Mouse (Mus musculus) liver, adult 2 months (tissue): Measurements from ENCODE around the gene Psmb1. TPM values are rescaled to one million over a fixed set of nuclear protein-coding genes. Genes with fewer than 3 reads are reported as not detected.

ENCODE experiments used
- DNase-seq: peaks from one replicate; pipeline ENCODE4 v3.0.0-alpha.2; 2011; ENCODE audit warnings: low read depth, low spot score; ENCODE audit errors: extremely low read depth
- H3K27ac ChIP-seq: fragments of 200-500 bp; replicated peaks from 2 replicates; pipeline ENCODE4 v1.5.1; 2012; ENCODE audit warnings: low read depth, mild to moderate bottlenecking, control low read depth, inconsistent platforms, low read length; ENCODE audit not compliant: insufficient read depth
- H3K27me3 ChIP-seq: fragments of 200-500 bp; 2 replicates; pipeline ENCODE4 v1.6.1; 2012; ENCODE audit warnings: mild to moderate bottlenecking, moderate library complexity, low read length, inconsistent platforms; ENCODE audit not compliant: control insufficient read depth, insufficient read depth
- H3K36me3 ChIP-seq: fragments of 200-500 bp; 2 replicates; pipeline ENCODE4 v1.6.1; 2012; ENCODE audit warnings: low read length, inconsistent platforms; ENCODE audit not compliant: control insufficient read depth, insufficient read depth
- H3K4me1 ChIP-seq: fragments of 200-500 bp; 2 replicates; pipeline ENCODE4 v1.6.1; 2011; ENCODE audit warnings: low read length; ENCODE audit not compliant: control insufficient read depth, insufficient read depth
- H3K4me3 ChIP-seq: fragments of 200-500 bp; 2 replicates; pipeline ENCODE4 v1.5.1; 2011; ENCODE audit warnings: low read depth, mild to moderate bottlenecking, control low read depth, low read length, moderate library complexity; ENCODE audit not compliant: insufficient read depth
- H3K79me2 ChIP-seq: fragments of 200-500 bp; 2 replicates; pipeline ENCODE4 v1.6.1; 2012; ENCODE audit warnings: inconsistent platforms, mild to moderate bottlenecking, low read length, moderate library complexity; ENCODE audit not compliant: control insufficient read depth, insufficient read depth
- H3K9ac ChIP-seq: fragments of 200-500 bp; 2 replicates; pipeline ENCODE4 v1.6.1; 2012; ENCODE audit warnings: low read depth, mild to moderate bottlenecking, control low read depth, inconsistent platforms, low read length
- CTCF ChIP-seq: fragments of 200-500 bp; IDR thresholded peaks from 2 replicates; pipeline ENCODE4 v1.5.1; 2011; ENCODE audit warnings: low read depth, low read length, control low read depth
- POLR2A ChIP-seq: fragments of 200-500 bp; IDR thresholded peaks from 2 replicates; pipeline ENCODE4 v1.6.1; 2011; ENCODE audit warnings: low read length, control low read depth; ENCODE audit not compliant: insufficient read depth; ENCODE audit errors: extremely low read depth
- WGBS: fragments of 180-500 bp; shearing (Covaris S2); methylation state at CpG from one replicate; pipeline ENCODE4 v1.1.7; 2018; 5-methylcytosine and 5-hydroxymethylcytosine counted together
- polyA plus RNA-seq: library from polyadenylated mRNA; depleted of rRNA; stranded (reverse); fragments of >200 nt; gene quantifications from 2 replicates; pipeline ENCODE4 v1.2.3, GENCODE M21; 2012
- total RNA-seq: library from RNA; depleted of rRNA; stranded (reverse); fragments of >200 nt; gene quantifications from 2 replicates; pipeline ENCODE4 v1.2.3, GENCODE M21; 2014

Psmb1 gene
- total and polyA plus RNA-seq, 2 experiments: 71.2 to 260 TPM

GRCm38 (mm10) chr17:15535162-15535800, 35.7 kb upstream of the Psmb1 start:
- WGBS: 64% methylated on average over 11 of the region's 11 CpGs
- peak; percentile 23 for DNase-seq
- no peaks in the 10 kb centered on the region for H3K79me2 ChIP-seq
- no peak for TF ChIP-seq CTCF
- TF ChIP-seq POLR2A: no peak
- no peak overlapping the region for H3K27ac ChIP-seq
- H3K36me3 ChIP-seq: no peaks in the 10 kb centered on the region
- no peaks in the 10 kb centered on the region; the same call in 1 of the 2 replicates for H3K4me1 ChIP-seq
- H3K9ac ChIP-seq: no peak overlapping the region
- H3K27me3 ChIP-seq: peaks cover 3% of the 10 kb centered on the region
- no peak overlapping the region for H3K4me3 ChIP-seq

DNA sequence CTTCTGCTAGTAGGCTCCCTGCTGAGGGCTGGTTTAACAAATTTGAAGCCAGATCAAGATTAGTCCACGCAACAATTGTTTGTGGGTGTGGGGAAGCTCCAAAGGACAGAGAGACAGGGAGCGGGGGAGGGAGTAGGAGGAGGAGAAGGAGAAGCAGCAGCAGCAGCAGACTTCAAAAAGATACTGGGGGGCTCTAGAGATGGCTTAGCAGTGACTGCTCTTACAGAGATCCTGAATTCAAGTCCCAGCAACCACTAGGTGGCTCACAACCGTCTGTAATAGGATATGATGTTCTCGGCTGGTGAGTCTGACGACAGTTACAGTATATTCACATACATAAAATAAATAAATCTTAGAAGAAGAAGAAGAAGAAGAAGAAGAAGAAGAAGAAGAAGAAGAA, 30.6 kb upstream of the Psmb1 start:
- Histone ChIP-seq H3K36me3 (no peaks in the 10 kb centered on the region), H3K79me2 (no peaks in the 10 kb centered on the region), H3K4me1 (peaks cover 10% of the 10 kb centered on the region), H3K9ac (no peak overlapping the region), H3K27me3 (no peaks in the 10 kb centered on the region), H3K4me3 (no peak overlapping the region), H3K27ac (no peak overlapping the region)
- DNase-seq: peak; percentile 43
- 48% methylated on average over 5 of the region's 5 CpGs for WGBS
- TF ChIP-seq POLR2A (no peak), CTCF (peak; percentile 34)

GRCm38 (mm10) chr17:15528887-15529286, 29.3 kb upstream of the Psmb1 start:
- Histone ChIP-seq H3K27ac (no peak overlapping the region), H3K9ac (no peak overlapping the region), H3K27me3 (no peaks in the 10 kb centered on the region), H3K36me3 (peaks cover 11% of the 10 kb centered on the region), H3K4me1 (peaks cover 10% of the 10 kb centered on the region), H3K4me3 (no peak overlapping the region), H3K79me2 (no peaks in the 10 kb centered on the region)
- WGBS: 76% methylated on average over 2 of the region's 2 CpGs
- no peak for DNase-seq
- TF ChIP-seq CTCF (no peak), POLR2A (no peak)

DNA sequence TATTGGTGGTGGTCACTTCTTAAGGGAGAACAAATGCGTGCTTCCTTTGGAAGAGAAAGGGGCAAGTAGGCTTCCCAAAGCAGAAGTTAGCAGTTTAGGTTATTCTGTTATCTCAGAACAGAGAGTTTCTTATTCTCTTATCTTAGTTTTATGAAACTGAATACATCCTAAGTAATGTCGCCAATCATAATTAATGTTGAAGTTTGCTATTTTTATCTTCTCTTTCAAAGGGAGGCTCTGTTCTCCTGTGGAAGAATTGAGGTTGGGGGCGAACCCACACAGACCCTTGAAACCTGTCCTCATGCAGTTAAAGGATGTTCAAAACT, 28.2 kb upstream of the Psmb1 start:
- Histone ChIP-seq H3K27me3 (no peaks in the 10 kb centered on the region), H3K9ac (no peak overlapping the region), H3K27ac (no peak overlapping the region), H3K4me3 (peak overlapping the region; percentile 29; the same call in 1 of the 2 replicates), H3K4me1 (peaks cover 10% of the 10 kb centered on the region), H3K79me2 (no peaks in the 10 kb centered on the region), H3K36me3 (peaks cover 18% of the 10 kb centered on the region)
- TF ChIP-seq CTCF (no peak), POLR2A (no peak)
- no peak for DNase-seq
- WGBS: 51% methylated on average over 3 of the region's 3 CpGs

- Histone ChIP-seq H3K27me3 (no peaks in the 10 kb centered on the region), H3K4me1 (peaks cover 10% of the 10 kb centered on the region), H3K27ac (peak within 1 kb of the TSS; percentile 77), H3K4me3 (peak within 1 kb of the TSS; percentile 83), H3K79me2 (no peaks in the 10 kb centered on the region), H3K9ac (peak within 1 kb of the TSS; percentile 90), H3K36me3 (peaks cover 22% of the 10 kb centered on the region)
- DNase-seq: peak; percentile 90
- TF ChIP-seq CTCF: no peak
- peak; percentile 81 for TF ChIP-seq POLR2A
- 1% methylated on average over 45 of the region's 55 CpGs for WGBS
Observed at GRCm38 (mm10) chr17:15526986-15527810, 27.6 kb upstream of the Psmb1 start, which contains the start of gene Pdcd2. TSS of gene Pdcd2 (minus strand) at chr17:15527301.
